34 mouse cellular contexts compared by ENCODE assay signal in genomic region chr5:17591908-17592307, GRCm38 (mm10). TPM values are rescaled to one million over a fixed set of nuclear protein-coding genes. Genes with fewer than 3 reads are reported as not detected.
"Had no signal": no experiment of that assay in that cellular context is flagged by ENCODE, and none has a peak within 500 bp of the region (broad histone marks: within the 10 kb centered on the region; RNA-seq: fewer than 3 reads in every experiment).

No protein-coding gene starts in this region.

- DNase-seq: left cerebral cortex, postnatal 4 days; liver; liver, embryonic 13.5 days; liver, postnatal 0 days; lung, adult 18-20 months; lung, adult 2 months; lung, embryonic 14.5 days; lung, postnatal 10 days; lung, postnatal 14 days; lung, postnatal 36 days; lung, postnatal 4 days; midbrain, embryonic 14.5 days had no signal

- H3K27me3 ChIP-seq: limb, embryonic 12.5 days; limb, embryonic 13.5 days; limb, embryonic 15.5 days; liver, embryonic 13.5 days; liver, embryonic 15.5 days; lung, embryonic 15.5 days; megakaryocyte, embryonic 14.5 days; midbrain, embryonic 12.5 days; midbrain, embryonic 13.5 days; midbrain, embryonic 15.5 days; neural tube, embryonic 12.5 days had no signal

- H3K9me3 ChIP-seq: limb, embryonic 10.5 days; limb, embryonic 12.5 days; limb, embryonic 13.5 days; limb, embryonic 15.5 days; liver, embryonic 13.5 days; liver, embryonic 15.5 days; lung, embryonic 15.5 days; megakaryocyte, embryonic 14.5 days; midbrain, embryonic 10.5 days; midbrain, embryonic 12.5 days; midbrain, embryonic 13.5 days; midbrain, embryonic 15.5 days; neural tube, embryonic 12.5 days had no signal

- H3K9ac ChIP-seq: limb, embryonic 12.5 days; limb, embryonic 13.5 days; limb, embryonic 15.5 days; liver, embryonic 13.5 days; liver, embryonic 14.5 days; liver, embryonic 15.5 days; liver, postnatal 0 days; lung, embryonic 14.5 days; lung, embryonic 15.5 days; midbrain, embryonic 12.5 days; midbrain, embryonic 13.5 days; midbrain, embryonic 15.5 days; neural tube, embryonic 12.5 days had no signal

- H3K4me1 ChIP-seq: limb, embryonic 10.5 days; limb, embryonic 12.5 days; limb, embryonic 15.5 days; liver, embryonic 13.5 days; liver, embryonic 15.5 days; lung, embryonic 15.5 days; megakaryocyte, embryonic 14.5 days; midbrain, embryonic 15.5 days; neural tube, embryonic 12.5 days had no signal

- H3K36me3 ChIP-seq: limb, embryonic 10.5 days; limb, embryonic 12.5 days; limb, embryonic 13.5 days; limb, embryonic 15.5 days; liver, embryonic 13.5 days; liver, embryonic 15.5 days; lung, embryonic 15.5 days; midbrain, embryonic 10.5 days; midbrain, embryonic 12.5 days; midbrain, embryonic 13.5 days; midbrain, embryonic 15.5 days; neural tube, embryonic 12.5 days had no signal

- H3K4me2 ChIP-seq: limb, embryonic 12.5 days; limb, embryonic 13.5 days; limb, embryonic 15.5 days; liver, embryonic 11.5 days; liver, embryonic 13.5 days; liver, embryonic 15.5 days; lung, embryonic 14.5 days; lung, embryonic 15.5 days; midbrain, embryonic 11.5 days; midbrain, embryonic 12.5 days; midbrain, embryonic 13.5 days; midbrain, embryonic 15.5 days; neural tube, embryonic 12.5 days had no signal

- H3K27ac ChIP-seq: limb, embryonic 10.5 days; limb, embryonic 12.5 days; limb, embryonic 13.5 days; limb, embryonic 15.5 days; liver, embryonic 13.5 days; liver, embryonic 14.5 days; liver, embryonic 15.5 days; lung, embryonic 15.5 days; macrophage; midbrain, embryonic 10.5 days; midbrain, embryonic 12.5 days; midbrain, embryonic 13.5 days; midbrain, embryonic 15.5 days; neural tube, embryonic 12.5 days had no signal

- H3K4me3 ChIP-seq: limb, embryonic 10.5 days; limb, embryonic 12.5 days; limb, embryonic 13.5 days; limb, embryonic 15.5 days; liver, embryonic 13.5 days; liver, embryonic 15.5 days; lung, embryonic 15.5 days; megakaryocyte, embryonic 14.5 days; midbrain, embryonic 10.5 days; midbrain, embryonic 12.5 days; midbrain, embryonic 13.5 days; midbrain, embryonic 15.5 days; myocyte; neural tube, embryonic 12.5 days had no signal

- ATAC-seq: liver, postnatal 0 days; lung, postnatal 0 days; midbrain, embryonic 13.5 days; midbrain, embryonic 15.5 days; midbrain, embryonic 16.5 days had no signal

RNA-seq across cellular contexts. Expression of gene Sema3c, which starts 17.8 kb away (rescaled TPM):
- total RNA-seq: megakaryocyte, adult 5-6 weeks; megakaryocyte-erythroid progenitor cell, adult 5-6 weeks; monocyte, adult 5-6 weeks had no signal
